Mouse (Mus musculus) forebrain, embryonic 12.5 days (tissue): ENCODE results near the gene Lamp1. TPM values are rescaled to one million over a fixed set of nuclear protein-coding genes. Genes with fewer than 3 reads are reported as not detected.
A peak's percentile ranks its signal among the peaks of the same experiment; 100 is the strongest.
"Not testable (repeated sequence)": the region's sequence is repeated elsewhere in the genome, so short reads cannot be mapped to it uniquely, and the experiment has no call there.

Source experiments
- ATAC-seq: fragments of 200-750 bp; cut with Nextera tagmentation; 2 replicates; pipeline ENCODE4 v1.8.0; 2017; ENCODE audit warnings: moderate TSS enrichment; ENCODE audit not compliant: low FRiP score
- H3K27ac ChIP-seq: fragments of 300-500 bp; sonication (generic); 2 replicates; pipeline ENCODE4 v1.5.1; 2016; ENCODE audit warnings: mild to moderate bottlenecking
- H3K27me3 ChIP-seq: fragments of 300-500 bp; sonication (generic); 2 replicates; pipeline ENCODE4 v1.6.1; 2016; ENCODE audit warnings: mild to moderate bottlenecking
- H3K36me3 ChIP-seq: fragments of 300-500 bp; sonication (generic); replicated peaks from 2 replicates; pipeline ENCODE4 v1.6.1; 2016; ENCODE audit warnings: mild to moderate bottlenecking
- H3K4me1 ChIP-seq: fragments of 300-500 bp; sonication (generic); 2 replicates; pipeline ENCODE4 v1.6.1; 2016
- H3K4me2 ChIP-seq: fragments of 300-500 bp; sonication (generic); 2 replicates; pipeline ENCODE4 v1.6.1; 2016; ENCODE audit warnings: mild to moderate bottlenecking, moderate library complexity
- H3K4me3 ChIP-seq: fragments of 300-500 bp; sonication (generic); replicated peaks from 2 replicates; pipeline ENCODE4 v1.5.1; 2016; ENCODE audit warnings: mild to moderate bottlenecking
- H3K9ac ChIP-seq: fragments of 300-500 bp; sonication (generic); 2 replicates; pipeline ENCODE4 v1.6.1; 2016; ENCODE audit warnings: mild to moderate bottlenecking
- H3K9me3 ChIP-seq: fragments of 300-500 bp; sonication (generic); 2 replicates; pipeline ENCODE4 v1.6.1; 2016
- WGBS: fragments of 180-500 bp; shearing (Covaris S2); methylation state at CpG from one replicate; pipeline ENCODE4 v1.1.7; 2016; 5-methylcytosine and 5-hydroxymethylcytosine counted together
- polyA plus RNA-seq: library from polyadenylated mRNA; unstranded; fragments of >200 nt; fragmentation: Nextera tagmentation; extraction: Ambion mirVana; gene quantifications from 2 replicates; pipeline ENCODE4 v1.2.1, GENCODE M21; 2016

The Lamp1 gene
- polyA plus RNA-seq: 207 and 213 TPM in 2 replicates

DNA sequence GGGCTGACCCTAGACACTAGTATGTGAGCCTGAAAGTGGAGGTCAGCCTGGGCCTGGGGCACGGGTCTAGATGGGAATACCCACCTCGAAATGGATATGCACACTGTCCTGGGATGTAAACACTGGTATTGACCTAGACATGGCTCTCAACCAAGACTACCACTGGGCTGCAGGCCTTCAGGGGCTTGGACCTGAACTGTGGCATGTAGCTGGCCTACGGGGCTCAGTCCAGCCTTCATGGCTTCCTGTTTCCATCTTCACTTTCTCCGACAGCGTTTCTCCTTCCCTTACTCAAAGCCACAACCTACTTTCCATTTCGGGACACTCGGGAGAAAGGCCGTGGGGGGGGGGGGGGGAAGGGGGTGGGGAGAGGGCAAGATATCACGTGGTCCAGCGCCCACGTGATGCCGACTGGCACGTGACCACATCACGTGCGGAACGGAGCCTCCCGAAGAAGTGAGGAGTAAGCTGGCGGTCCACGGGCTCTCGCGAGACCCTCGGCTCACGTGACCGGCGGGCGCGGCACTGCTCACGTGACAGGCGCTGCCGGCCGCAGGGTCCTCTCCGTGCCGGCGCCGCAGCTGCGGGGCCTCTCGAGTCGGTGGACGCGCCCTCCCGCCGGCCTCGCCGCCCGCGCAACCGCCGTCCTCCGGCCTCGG is at the start of gene Lamp1:
TSS of gene Lamp1 (plus strand) at position 444 of the 659 bp plus-strand sequence.
- peak; percentile 99 for ATAC-seq
- Histone ChIP-seq H3K9ac (peak within 1 kb of the TSS; percentile 96), H3K36me3 (no peaks in the 10 kb centered on the region), H3K4me2 (peak within 1 kb of the TSS; percentile 76), H3K27ac (peak within 1 kb of the TSS; percentile 65), H3K27me3 (no peaks in the 10 kb centered on the region), H3K9me3 (no peaks in the 10 kb centered on the region), H3K4me3 (peak within 1 kb of the TSS; percentile 93), H3K4me1 (peaks cover 12% of the 10 kb centered on the region)
- WGBS: 1% methylated on average over 32 of the region's 50 CpGs

DNA sequence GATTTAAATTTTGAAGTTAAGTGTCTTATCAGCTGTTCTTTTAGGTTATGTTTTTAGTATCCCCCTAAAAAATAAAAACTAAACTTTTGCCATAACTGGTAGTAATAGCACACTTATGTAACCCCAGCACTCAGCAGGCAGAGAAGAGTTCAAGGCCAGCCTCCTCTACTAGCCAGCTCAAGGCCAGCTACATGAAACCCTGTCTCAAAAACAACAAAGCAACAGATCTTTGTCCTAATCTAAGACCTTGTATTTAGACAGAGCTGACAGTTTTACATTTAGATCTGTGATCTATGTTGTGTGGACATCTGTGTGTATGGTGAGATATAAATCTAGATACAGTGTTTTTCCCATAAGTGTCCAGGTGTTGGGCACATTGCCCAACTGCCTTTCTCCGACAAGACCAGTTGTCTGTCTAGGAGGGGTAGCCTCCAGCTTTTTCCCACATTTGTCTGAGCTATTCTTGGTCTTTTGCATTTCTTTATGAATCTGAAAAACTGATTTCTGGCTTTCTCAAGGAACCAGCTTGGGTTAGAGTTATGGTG is 49.5 kb upstream of the Lamp1 start:
- H3K4me1 ChIP-seq: peaks cover 32% of the 10 kb centered on the region
- H3K27me3 ChIP-seq: no peaks in the 10 kb centered on the region
- WGBS: 92% methylated on average over 1 of the region's 1 CpGs
- no peaks in the 10 kb centered on the region for H3K9me3 ChIP-seq
- ATAC-seq: no peak
- no peak overlapping the region for H3K4me3 ChIP-seq
- H3K9ac ChIP-seq: no peak overlapping the region
- H3K27ac ChIP-seq: no peak overlapping the region
- H3K4me2 ChIP-seq: no peak overlapping the region
- H3K36me3 ChIP-seq: peaks cover 8% of the 10 kb centered on the region

DNA sequence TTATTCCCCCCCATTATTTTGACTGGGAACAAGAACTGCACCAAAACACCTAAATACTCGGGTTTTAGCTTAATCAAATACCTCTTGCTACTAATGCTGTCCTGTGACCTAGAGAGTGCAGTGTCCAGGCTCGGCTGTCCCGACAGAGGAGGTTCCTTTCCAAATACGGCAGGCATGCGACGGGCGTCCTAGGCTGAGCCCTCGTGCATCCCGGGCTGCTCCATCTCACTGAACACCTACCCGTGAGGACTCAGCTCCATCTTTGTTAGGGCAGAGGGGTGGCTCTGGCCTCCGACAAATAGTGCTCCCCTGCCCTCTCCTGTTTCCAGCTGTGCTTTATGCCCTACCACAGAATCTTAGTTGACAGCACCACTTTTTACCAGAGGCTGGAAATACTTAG is 47.0 kb upstream of the Lamp1 start:
- H3K27ac ChIP-seq: no peak overlapping the region
- no peak overlapping the region for H3K4me2 ChIP-seq
- peaks cover 15% of the 10 kb centered on the region for H3K36me3 ChIP-seq
- no peaks in the 10 kb centered on the region for H3K27me3 ChIP-seq
- H3K9ac ChIP-seq: no peak overlapping the region
- H3K4me1 ChIP-seq: peaks cover 23% of the 10 kb centered on the region
- ATAC-seq: no peak
- WGBS: 91% methylated on average over 11 of the region's 11 CpGs
- no peaks in the 10 kb centered on the region for H3K9me3 ChIP-seq
- H3K4me3 ChIP-seq: no peak overlapping the region

DNA sequence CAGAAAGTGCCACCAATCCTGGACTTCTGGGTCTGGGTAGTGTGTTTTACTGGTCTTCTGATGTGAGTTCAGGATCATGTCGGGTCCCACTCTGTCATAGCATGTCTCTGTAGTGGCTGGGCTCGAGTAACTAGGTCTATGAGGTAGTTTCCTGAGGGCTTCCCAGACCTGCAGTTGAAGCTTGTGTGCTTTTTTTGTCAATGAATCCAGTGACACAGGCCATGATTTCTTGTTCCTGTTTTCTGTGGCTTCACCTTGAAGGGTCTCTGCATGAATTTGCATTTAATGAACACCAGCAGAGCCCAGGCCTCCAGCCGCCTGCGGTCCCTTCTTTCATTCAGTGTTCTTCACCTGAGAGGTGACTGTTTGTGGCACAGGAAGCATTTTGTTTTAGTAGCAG is 45.7 kb upstream of the Lamp1 start:
- ATAC-seq: no peak
- peaks cover 15% of the 10 kb centered on the region for H3K4me1 ChIP-seq
- H3K4me3 ChIP-seq: no peak overlapping the region
- peaks cover 15% of the 10 kb centered on the region for H3K36me3 ChIP-seq
- 90% methylated on average over 4 of the region's 4 CpGs for WGBS
- no peak overlapping the region for H3K9ac ChIP-seq
- no peaks in the 10 kb centered on the region for H3K27me3 ChIP-seq
- H3K27ac ChIP-seq: no peak overlapping the region
- no peak overlapping the region for H3K4me2 ChIP-seq
- H3K9me3 ChIP-seq: no peaks in the 10 kb centered on the region

DNA sequence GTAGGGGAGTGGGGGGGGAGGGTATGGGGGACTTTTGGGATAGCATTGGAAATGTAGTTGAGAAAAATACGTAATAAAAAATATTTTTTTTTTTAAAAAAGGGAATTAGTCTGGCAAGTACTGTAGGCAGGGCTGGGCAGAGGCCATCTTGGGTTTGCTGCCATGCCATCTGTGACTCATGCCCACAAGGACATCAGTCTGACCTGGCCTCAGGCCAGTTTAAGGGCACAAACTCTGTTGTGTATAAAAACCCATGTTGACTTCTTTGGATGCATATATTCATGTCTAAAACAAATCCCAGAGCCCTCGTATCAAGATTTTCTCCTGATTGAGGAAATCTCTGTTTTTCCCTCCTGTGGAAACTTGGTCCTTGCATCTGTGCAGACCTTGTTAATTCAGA is 41.9 kb upstream of the Lamp1 start:
- no peak overlapping the region for H3K27ac ChIP-seq
- H3K36me3 ChIP-seq: peaks cover 30% of the 10 kb centered on the region
- no peak for ATAC-seq
- H3K4me1 ChIP-seq: no peaks in the 10 kb centered on the region
- no peaks in the 10 kb centered on the region for H3K9me3 ChIP-seq
- no peak overlapping the region for H3K4me3 ChIP-seq
- no peaks in the 10 kb centered on the region for H3K27me3 ChIP-seq
- WGBS: 88% methylated on average over 2 of the region's 2 CpGs
- H3K9ac ChIP-seq: no peak overlapping the region
- no peak overlapping the region for H3K4me2 ChIP-seq

DNA sequence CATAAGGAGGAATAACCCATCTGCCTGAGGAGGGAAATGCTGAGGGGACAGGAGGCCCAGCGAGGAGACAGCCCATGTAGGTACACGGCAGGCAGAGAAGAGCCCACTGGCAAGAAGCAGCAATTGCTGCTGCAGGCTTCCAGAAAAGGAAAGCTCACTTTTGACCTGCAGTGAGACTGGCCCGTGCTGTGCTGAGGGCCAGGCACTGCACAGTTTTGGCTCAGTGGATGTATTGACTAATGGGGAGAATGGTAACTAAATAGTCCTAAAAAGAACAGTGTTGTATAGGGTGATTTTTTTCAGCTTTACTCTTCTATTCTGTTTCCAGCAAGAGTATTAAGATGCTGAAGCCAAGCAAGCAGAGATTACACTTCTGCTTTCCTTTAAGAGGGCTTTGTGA is 40.4 kb upstream of the Lamp1 start:
- Histone ChIP-seq H3K4me1 (no peaks in the 10 kb centered on the region), H3K9ac (no peak overlapping the region), H3K36me3 (peaks cover 28% of the 10 kb centered on the region), H3K27ac (no peak overlapping the region), H3K4me3 (no peak overlapping the region), H3K9me3 (no peaks in the 10 kb centered on the region), H3K4me2 (no peak overlapping the region), H3K27me3 (no peaks in the 10 kb centered on the region)
- WGBS: 90% methylated on average over 3 of the region's 3 CpGs
- ATAC-seq: no peak

DNA sequence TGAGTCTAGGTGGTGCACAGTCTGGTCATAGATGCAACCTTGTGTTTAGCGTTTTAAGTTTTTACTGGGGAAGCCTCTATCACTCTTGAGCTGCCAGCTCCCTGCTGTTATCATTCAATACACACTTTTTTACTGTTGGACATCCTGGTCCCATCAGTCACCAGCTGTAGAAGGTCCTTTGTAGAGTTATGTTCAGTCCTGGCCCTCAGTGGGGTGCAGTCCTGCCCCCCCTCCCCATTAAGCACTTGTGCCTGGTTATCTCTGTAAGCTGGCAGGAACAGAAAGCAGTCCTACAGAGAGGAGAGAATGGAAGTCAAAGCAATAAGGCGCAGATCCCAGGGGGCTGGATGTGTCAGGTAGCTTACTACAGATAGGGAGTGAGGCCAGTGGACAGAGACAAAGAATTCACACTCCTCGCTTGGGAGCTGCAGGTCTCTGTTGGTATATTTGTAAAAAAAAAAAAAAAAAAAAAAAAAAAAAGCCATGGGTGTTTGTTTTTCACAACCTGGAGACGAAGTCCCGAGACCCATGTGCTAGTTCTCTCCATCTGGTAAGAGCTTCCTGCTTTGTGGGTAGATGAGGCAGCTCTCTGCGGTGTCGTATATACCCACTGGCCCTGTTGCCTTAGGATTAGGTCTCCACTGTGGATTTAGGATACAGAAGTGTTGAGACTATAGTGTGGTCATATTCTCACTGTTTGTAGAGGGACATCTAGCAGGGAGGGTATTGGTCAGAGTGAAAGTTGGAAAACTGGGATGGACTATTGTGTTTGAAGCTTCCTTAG is 37.9 kb upstream of the Lamp1 start:
- no peak overlapping the region for H3K27ac ChIP-seq
- peaks cover 42% of the 10 kb centered on the region for H3K36me3 ChIP-seq
- no peaks in the 10 kb centered on the region for H3K27me3 ChIP-seq
- no peak for ATAC-seq
- no peaks in the 10 kb centered on the region for H3K9me3 ChIP-seq
- no peak overlapping the region for H3K9ac ChIP-seq
- H3K4me3 ChIP-seq: no peak overlapping the region
- 87% methylated on average over 7 of the region's 7 CpGs for whole genome bisulfite sequencing
- no peaks in the 10 kb centered on the region for H3K4me1 ChIP-seq
- H3K4me2 ChIP-seq: no peak overlapping the region

DNA sequence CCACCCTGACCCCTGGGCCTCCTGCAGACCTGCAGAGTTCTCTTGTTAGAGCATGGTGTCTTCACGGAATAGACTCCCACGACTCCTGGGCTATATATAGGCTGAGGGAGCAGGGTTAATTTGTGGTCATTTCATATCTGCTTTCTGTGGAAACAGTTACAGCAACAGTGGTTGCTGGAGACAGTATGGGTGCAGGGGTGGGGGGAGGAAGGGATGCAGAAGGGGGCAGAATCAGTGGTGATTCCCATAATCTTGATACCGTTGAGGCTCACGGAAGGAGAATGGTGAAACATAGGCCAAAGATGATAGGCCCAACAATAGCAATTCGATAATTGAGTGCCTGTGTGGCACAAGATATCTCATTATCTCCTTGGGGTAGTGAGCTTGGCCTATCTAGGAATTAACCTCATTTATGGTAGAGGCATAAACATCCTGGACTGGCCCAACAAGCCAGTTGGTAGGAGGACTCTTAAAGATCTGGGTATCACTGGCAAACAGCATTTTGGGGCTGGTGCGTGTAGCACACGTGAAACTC is 36.0 kb upstream of the Lamp1 start:
- Histone ChIP-seq H3K4me2 (no peak overlapping the region), H3K36me3 (peaks cover 61% of the 10 kb centered on the region), H3K27ac (no peak overlapping the region), H3K27me3 (no peaks in the 10 kb centered on the region), H3K4me3 (no peak overlapping the region), H3K4me1 (no peaks in the 10 kb centered on the region), H3K9ac (no peak overlapping the region), H3K9me3 (no peaks in the 10 kb centered on the region)
- ATAC-seq: no peak
- WGBS: 93% methylated on average over 7 of the region's 7 CpGs

DNA sequence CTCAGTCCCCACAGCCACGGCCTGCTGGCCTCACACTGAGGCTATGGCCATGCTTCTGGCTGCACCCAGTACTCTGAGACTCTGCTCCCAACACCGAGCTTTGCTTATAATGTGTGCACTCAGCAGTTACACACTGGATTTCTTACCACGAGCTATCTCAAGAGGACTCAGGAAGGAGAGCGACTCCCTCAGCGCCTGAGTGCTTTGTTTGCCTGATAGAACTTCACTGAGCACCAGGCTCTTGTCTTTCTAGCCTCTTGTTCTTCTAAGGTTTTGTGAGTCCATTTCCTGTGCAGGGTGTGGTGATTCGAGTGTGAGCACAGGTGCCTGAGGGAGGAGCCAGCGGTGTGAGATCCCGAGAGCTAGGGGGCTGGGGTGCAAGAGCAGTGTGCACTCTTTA is 34.1 kb upstream of the Lamp1 start:
- Histone ChIP-seq H3K9ac (no peak overlapping the region), H3K36me3 (peaks cover 73% of the 10 kb centered on the region), H3K4me1 (no peaks in the 10 kb centered on the region), H3K4me2 (no peak overlapping the region), H3K9me3 (no peaks in the 10 kb centered on the region), H3K27me3 (no peaks in the 10 kb centered on the region), H3K27ac (no peak overlapping the region), H3K4me3 (no peak overlapping the region)
- ATAC-seq: no peak
- 92% methylated on average over 8 of the region's 8 CpGs for WGBS

DNA sequence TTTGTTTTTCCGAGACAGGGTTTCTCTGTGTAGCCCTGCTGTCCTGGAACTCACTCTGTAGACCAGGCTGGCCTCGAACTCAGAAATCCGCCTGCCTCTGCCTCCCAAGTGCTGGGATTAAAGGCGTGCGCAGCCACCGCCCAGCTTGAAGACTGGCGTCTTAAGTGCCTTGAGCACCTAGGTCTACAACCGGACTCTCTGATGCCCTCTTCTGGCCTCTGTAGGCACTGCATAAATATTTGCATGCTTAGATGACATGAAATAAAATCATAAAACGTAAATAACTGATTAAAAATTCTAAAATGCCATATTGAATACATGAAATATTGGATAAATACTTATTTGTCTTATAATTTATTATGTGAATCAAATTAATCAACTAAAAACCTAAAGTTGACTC is 26.7 kb upstream of the Lamp1 start:
- ATAC-seq: not testable (repeated sequence)
- H3K36me3 ChIP-seq: peaks cover 97% of the 10 kb centered on the region
- 71% methylated on average over 9 of the region's 9 CpGs for WGBS

DNA sequence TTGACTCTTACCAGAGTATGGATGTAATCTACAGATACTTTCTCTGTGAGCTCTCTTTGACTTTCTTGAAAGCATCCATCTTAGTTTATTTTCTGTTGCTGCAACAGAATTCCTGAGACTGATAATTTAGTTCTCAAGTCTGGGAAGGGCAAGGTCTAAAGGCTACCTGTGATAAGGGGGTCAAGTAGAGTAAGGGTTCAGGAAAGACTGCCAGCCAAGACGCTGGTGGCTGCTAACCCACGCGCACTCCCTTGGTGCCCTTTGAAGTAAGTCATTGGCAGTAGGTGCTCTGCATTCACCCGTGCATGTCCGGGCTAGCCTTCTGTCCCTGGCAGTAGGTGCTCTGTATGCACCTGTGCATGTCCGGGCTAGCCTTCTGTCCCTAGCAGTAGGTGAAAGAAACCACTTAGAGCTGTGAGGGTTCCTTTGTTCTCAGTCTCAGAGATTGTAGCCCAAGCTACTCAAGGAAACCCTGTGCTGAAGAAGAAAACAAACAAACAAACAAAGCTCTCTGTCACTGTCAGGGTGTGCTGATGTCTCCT is 19.2 kb upstream of the Lamp1 start:
- no peak for ATAC-seq
- H3K9ac ChIP-seq: no peak overlapping the region
- no peak overlapping the region for H3K4me3 ChIP-seq
- 92% methylated on average over 6 of the region's 6 CpGs for WGBS
- H3K9me3 ChIP-seq: no peaks in the 10 kb centered on the region
- H3K27ac ChIP-seq: no peak overlapping the region
- H3K4me1 ChIP-seq: no peaks in the 10 kb centered on the region
- H3K36me3 ChIP-seq: peaks cover 97% of the 10 kb centered on the region
- H3K4me2 ChIP-seq: no peak overlapping the region
- no peaks in the 10 kb centered on the region for H3K27me3 ChIP-seq

More for the DNA sequence above, 26.7 kb upstream of the Lamp1 start:
- not testable (repeated sequence) for H3K4me1 ChIP-seq, H3K9ac ChIP-seq, H3K9me3 ChIP-seq, H3K27me3 ChIP-seq, H3K4me2 ChIP-seq, H3K27ac ChIP-seq, H3K4me3 ChIP-seq

DNA sequence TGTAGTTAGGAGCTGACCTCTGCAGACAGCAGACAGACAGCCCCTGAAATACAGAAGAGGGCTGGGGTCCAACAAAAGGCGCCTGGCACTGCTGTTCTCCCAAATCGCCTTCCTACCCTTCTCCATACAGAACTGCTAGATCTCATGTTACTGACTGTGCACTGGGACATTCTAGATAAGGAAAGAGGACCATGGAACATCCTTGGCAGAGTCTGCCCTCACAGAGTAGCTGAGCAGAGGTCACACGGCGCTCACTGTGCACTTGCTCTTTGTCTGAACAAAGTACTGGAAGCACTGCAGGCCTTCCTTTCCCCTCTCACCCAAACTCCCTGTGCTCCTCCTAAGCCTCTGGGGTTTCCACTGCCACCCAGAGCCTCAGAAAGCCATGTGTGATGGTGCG is 17.3 kb upstream of the Lamp1 start:
- no peaks in the 10 kb centered on the region for H3K4me1 ChIP-seq
- no peak overlapping the region for H3K4me2 ChIP-seq
- no peaks in the 10 kb centered on the region for H3K27me3 ChIP-seq
- no peak for ATAC-seq
- H3K9ac ChIP-seq: no peak overlapping the region
- no peak overlapping the region for H3K27ac ChIP-seq
- H3K36me3 ChIP-seq: peaks cover 98% of the 10 kb centered on the region
- H3K4me3 ChIP-seq: no peak overlapping the region
- no peaks in the 10 kb centered on the region for H3K9me3 ChIP-seq
- WGBS: 92% methylated on average over 5 of the region's 5 CpGs
